Mouse (Mus musculus): ENCODE measurements around the gene Igfbp5. TPM values are rescaled to one million over a fixed set of nuclear protein-coding genes. Genes with fewer than 3 reads are reported as not detected.

Igfbp5 gene
- 31.2 and 35.0 TPM in 2 replicates for polyA plus RNA-seq (2015; fragmentation: Nextera tagmentation; extraction: Ambion mirVana)

GRCm38 (mm10) chr1:72874287-72875211 lies at the start of gene Igfbp5:
Gene Igfbp5, minus strand, starts transcription at chr1:72874884.

GRCm38 (mm10) chr1:72823751-72824706 lies 50.7 kb downstream of the Igfbp5 start, which contains the start of gene Igfbp2:
Gene Igfbp2, plus strand, starts transcription at chr1:72824503.

Other genes with a start within 250 kb of the Igfbp5 start
- gene Ankar, start 174.3 kb downstream of the Igfbp5 start, polyA plus RNA-seq (2015; fragmentation: Nextera tagmentation; extraction: Ambion mirVana) = not detected in 2 replicates
- gene Rpl37a, start 163.6 kb downstream of the Igfbp5 start, polyA plus RNA-seq (2015; fragmentation: Nextera tagmentation; extraction: Ambion mirVana) = 1,813 and 1,823 TPM in 2 replicates
- 889 and 1,400 TPM in 2 replicates for gene Igfbp2, start 50.4 kb downstream of the Igfbp5 start, polyA plus RNA-seq (2015; fragmentation: Nextera tagmentation; extraction: Ambion mirVana)
- not detected in 2 replicates for gene Tnp1, start 141.0 kb upstream of the Igfbp5 start, polyA plus RNA-seq (2015; fragmentation: Nextera tagmentation; extraction: Ambion mirVana)

Data from urinary bladder, postnatal 0 days (tissue).